Mouse (Mus musculus): ENCODE results near the gene Gnpat. TPM values are rescaled to one million over a fixed set of nuclear protein-coding genes. Genes with fewer than 3 reads are reported as not detected.

Gnpat gene
- 10 to 100 TPM; 13.0 to 86.1 (median 52.1) TPM for total RNA-seq (2018; cell fraction: chromatin; rRNA removed)
- 10 to 100 TPM; 18.8 to 41.4 (median 26.3) TPM for total RNA-seq (2018; cell fraction: cytosol; rRNA removed)
- total RNA-seq (2018; cell fraction: nucleus; rRNA removed) = 10 to 100 TPM; 15.4 to 64.8 (median 37.3) TPM
- 34.0 to 66.4 TPM (median 41.8 TPM) in 3 replicates for polyA plus RNA-seq (2018)

DNA sequence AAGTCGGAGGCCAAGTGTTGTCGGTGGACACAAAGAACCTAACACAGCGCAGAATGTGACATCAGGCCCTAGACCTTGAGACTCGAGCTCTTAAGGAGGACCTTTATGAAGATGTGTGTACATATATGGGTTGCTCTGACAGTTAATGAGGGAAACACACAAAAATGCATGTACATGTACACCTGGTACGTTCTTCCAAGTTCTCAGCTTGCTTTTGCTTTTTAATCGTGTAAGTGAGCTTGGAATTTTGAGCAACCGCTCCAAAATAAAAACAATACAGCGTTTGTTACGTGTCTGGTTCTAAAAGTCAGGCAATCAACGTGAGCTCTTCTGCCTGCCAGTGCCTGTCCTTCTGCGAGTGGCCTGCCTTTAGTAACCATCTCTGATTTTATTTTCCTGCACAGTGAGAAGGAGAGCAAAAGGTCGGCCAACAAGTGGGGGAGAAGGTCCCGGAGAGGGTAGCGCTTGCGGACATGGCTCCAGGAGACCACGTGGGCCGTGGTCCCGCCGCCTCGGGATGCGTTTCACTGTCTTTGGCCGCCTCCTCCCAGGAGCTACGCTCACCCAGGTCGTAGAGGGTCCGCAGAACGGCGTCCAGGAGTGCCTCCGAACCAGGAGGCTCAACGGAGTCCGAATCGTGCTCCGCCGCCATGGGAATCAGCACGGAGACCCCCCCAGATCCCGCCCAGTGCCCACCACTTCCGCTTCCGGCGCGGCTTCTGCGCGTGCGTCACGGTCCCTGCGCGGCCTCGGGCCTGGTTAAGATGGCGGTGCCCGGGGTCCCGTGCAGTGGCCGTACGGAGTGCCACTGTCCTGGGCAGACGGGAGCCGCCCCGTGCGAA lies at the start of gene Gnpat, which contains the start of gene 2810004N23Rik:
Gene Gnpat (plus strand): TSS at position 713 of the 842 bp plus-strand sequence.
Gene 2810004N23Rik (minus strand): TSS at position 800 of the 842 bp plus-strand sequence.
- WGBS (ENCODE audit: missing documents) = under 1% methylated on average over 55 of the region's 55 CpGs
- H3K36me3 ChIP-seq (ENCODE audit: inconsistent target) = 0 out of 2 replicates have a peak, but pooled peaks cover 8% of the 10 kb centered on the region
- peak within 1 kb of the TSS; percentile 69 for H3K27ac ChIP-seq

DNA sequence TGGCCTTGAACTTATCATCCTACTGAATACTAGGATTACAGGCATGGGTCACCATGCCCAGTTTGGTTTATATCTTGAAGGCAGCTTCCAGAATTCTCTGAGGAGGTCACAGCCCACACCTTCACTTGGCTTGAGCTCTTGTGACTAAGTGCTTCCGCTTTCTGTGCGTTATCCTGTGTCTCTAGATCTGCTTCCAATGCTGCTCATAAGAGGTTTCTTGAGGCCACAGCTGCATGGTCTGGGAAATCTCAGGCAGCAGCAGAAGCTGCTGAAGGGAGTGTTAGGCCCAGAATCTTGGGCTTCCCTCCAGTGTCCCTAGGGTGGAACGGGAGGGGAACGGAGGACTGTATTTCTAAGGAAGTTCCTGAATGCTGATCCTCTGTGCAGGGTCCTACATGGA lies 49.5 kb upstream of the Gnpat start:
- Histone ChIP-seq H3K36me3 (ENCODE audit: inconsistent target) (no peaks in the 10 kb centered on the region), H3K4me3 (ENCODE audit: inconsistent target) (no peak overlapping the region), H3K27ac (no peak overlapping the region), H3K79me2 (ENCODE audit: inconsistent target) (no peaks in the 10 kb centered on the region)
- 97% methylated on average over 4 of the region's 4 CpGs for WGBS (ENCODE audit: missing documents)

More for the DNA sequence above, at the start of gene Gnpat, which contains the start of gene 2810004N23Rik:
- peaks cover 57% of the 10 kb centered on the region for H3K79me2 ChIP-seq (ENCODE audit: inconsistent target)
- peak within 1 kb of the TSS; percentile 96 for H3K4me3 ChIP-seq (ENCODE audit: inconsistent target)

DNA sequence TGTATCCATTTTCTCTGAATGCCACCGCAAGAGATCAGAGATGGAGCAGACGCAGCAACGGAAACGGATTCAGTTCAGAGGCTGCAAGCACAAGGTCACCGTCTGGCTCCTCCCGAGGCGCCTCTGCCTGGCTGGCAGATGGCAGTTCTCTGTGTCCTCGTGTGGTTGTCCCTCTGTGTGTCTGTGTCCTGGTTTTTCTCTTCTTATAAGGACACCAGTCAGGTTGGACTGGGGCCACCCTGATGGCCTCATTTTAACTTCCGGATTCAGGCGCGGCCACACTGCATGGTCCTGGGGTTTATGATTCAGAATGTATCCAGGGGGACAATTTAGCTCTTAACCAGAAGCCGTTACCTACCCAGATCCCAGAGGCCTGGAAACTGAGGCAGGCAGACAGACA lies 47.0 kb upstream of the Gnpat start:
- 90% methylated on average over 12 of the region's 12 CpGs for WGBS (ENCODE audit: missing documents)
- Histone ChIP-seq H3K4me3 (ENCODE audit: inconsistent target) (no peak overlapping the region), H3K79me2 (ENCODE audit: inconsistent target) (no peaks in the 10 kb centered on the region), H3K36me3 (ENCODE audit: inconsistent target) (no peaks in the 10 kb centered on the region), H3K27ac (no peak overlapping the region)

DNA sequence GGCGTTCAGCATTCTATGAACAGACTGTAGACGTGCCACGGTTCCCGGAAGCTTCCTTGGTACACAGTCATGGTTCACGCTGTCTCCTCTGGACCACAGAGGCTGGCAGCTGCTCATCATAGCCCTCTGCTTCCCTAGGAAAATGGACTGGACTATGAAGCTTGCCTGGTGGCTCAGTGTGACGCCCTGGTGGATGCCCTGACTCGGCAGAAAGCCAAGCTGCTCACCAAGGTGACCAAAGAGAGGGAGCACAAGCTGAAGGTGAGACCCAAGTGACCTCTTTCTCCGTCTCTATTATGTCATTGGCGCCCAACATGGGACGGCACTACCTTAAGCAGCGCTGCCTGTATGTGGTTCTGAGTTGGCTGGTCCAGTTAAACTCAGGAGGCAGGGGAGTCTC lies 46.0 kb upstream of the Gnpat start:
- H3K4me3 ChIP-seq (ENCODE audit: inconsistent target) = no peak overlapping the region
- 94% methylated on average over 11 of the region's 11 CpGs for WGBS (ENCODE audit: missing documents)
- H3K36me3 ChIP-seq (ENCODE audit: inconsistent target) = no peaks in the 10 kb centered on the region
- H3K79me2 ChIP-seq (ENCODE audit: inconsistent target) = no peaks in the 10 kb centered on the region
- H3K27ac ChIP-seq = no peak overlapping the region

DNA sequence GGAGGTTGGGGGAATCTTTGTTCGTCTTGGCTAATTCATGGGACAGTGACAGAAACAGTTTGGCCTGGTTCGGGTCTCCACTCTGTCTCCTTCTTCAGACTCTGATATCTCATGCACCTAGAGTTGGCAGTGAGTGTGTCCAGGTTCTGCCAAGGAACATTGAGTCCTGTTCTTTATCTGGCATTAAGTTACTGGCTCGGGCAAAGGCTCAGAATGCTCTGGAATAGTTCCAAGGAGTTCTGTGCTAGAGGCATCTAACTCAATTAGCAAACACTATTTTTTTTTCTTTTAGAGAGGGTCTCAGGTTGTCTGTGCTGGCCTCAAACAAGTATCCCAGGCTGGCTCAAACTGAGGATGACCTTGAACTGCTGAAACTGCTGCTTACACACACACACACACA lies 45.5 kb upstream of the Gnpat start:
- WGBS (ENCODE audit: missing documents) = 89% methylated on average over 3 of the region's 3 CpGs
- Histone ChIP-seq H3K79me2 (ENCODE audit: inconsistent target) (no peaks in the 10 kb centered on the region), H3K27ac (no peak overlapping the region), H3K36me3 (ENCODE audit: inconsistent target) (no peaks in the 10 kb centered on the region), H3K4me3 (ENCODE audit: inconsistent target) (no peak overlapping the region)

DNA sequence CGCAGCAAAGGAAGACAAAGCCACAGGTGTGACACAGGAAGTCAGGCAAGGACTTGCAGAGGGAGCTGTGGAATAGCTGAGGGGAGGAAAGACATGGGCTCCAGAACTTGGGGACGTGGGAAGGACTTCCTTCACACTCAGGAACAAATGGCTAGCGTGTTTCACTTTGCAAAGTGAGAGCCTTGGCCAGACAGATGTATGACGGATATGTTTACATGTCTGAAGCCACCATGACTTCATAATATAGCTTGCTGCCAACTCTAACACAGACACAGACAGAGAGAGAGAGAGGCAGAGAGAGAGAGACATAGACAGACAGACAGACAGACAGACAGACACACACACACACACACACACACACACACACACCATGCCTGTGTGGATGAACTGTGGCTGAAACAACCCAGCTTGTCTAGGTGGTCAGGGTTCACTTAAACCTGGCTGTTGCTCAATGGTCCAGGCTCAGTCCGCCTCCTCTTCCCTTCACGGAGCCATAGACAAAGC lies 43.2 kb upstream of the Gnpat start:
- H3K79me2 ChIP-seq (ENCODE audit: inconsistent target) = no peaks in the 10 kb centered on the region
- 75% methylated on average over 6 of the region's 6 CpGs for WGBS (ENCODE audit: missing documents)
- no peaks in the 10 kb centered on the region for H3K36me3 ChIP-seq (ENCODE audit: inconsistent target)

DNA sequence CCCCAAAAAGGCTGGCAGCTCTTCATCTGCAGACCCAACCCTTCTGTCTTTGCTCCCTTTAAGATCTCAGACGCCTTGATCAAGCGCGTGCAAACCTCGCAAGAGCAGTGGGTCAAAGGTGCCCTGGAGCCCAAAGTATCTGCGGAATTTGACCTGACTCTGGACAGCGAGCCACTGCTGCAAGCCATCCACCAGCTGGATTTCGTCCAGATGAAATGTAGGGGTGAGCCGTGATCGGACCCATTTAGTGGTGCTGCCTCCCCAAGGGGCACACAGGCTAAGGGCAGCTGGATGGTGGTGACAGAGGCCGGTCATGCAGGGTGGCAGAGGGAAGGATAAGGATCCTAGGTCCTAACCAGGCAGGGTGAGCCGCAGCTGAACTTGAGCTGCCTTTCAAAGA lies 42.7 kb upstream of the Gnpat start:
- H3K79me2 ChIP-seq (ENCODE audit: inconsistent target) = no peaks in the 10 kb centered on the region
- H3K27ac ChIP-seq = no peak overlapping the region
- no peak overlapping the region for H3K4me3 ChIP-seq (ENCODE audit: inconsistent target)
- no peaks in the 10 kb centered on the region for H3K36me3 ChIP-seq (ENCODE audit: inconsistent target)
- WGBS (ENCODE audit: missing documents) = 91% methylated on average over 11 of the region's 11 CpGs

More for the DNA sequence above, 43.2 kb upstream of the Gnpat start:
- H3K4me3 ChIP-seq (ENCODE audit: inconsistent target) = no peak overlapping the region
- no peak overlapping the region for H3K27ac ChIP-seq

DNA sequence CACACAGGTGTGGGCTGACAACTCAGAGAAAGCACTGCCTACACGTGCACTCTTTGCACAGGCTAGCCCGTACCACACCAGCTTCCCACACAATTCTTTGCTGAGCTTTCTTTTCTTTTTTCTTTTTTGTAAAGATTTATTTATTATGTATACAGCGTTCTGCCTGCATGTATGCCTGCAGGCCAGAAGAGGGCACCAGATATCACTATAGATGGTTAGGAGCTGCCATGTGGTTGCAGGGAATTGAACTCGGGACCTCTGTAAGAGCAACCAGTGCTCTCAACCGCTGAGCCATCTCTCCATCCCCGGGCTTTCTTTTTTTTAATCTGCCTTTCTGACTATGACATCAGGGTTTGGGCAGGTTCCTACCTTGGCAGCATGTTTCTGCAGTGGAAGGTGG lies 39.3 kb upstream of the Gnpat start:
- 91% methylated on average over 6 of the region's 6 CpGs for WGBS (ENCODE audit: missing documents)
- Histone ChIP-seq H3K36me3 (ENCODE audit: inconsistent target) (no peaks in the 10 kb centered on the region), H3K27ac (no peak overlapping the region), H3K4me3 (ENCODE audit: inconsistent target) (no peak overlapping the region), H3K79me2 (ENCODE audit: inconsistent target) (no peaks in the 10 kb centered on the region)

DNA sequence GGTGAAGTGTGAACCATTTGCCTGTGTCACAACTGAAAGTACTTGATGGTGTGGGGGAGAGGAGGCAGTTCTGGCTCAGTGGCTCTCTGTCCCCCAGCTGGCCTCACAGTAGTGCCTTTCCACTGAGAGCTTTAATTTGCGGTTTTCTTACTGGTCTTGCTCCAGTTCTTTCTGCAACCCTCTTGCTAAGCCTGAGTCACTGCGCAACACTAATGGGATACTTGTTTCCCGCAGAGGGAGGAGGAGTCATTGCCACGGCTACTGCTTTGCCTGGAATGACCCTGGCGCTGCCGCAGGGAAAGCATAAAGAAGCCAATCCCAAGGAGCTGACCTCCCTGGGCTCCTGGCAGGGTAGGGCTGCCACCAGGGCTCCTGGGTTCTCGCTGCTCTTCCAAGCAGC lies 36.2 kb upstream of the Gnpat start:
- Histone ChIP-seq H3K4me3 (ENCODE audit: inconsistent target) (no peak overlapping the region), H3K36me3 (ENCODE audit: inconsistent target) (no peaks in the 10 kb centered on the region), H3K27ac (no peak overlapping the region), H3K79me2 (ENCODE audit: inconsistent target) (no peaks in the 10 kb centered on the region)
- whole genome bisulfite sequencing (ENCODE audit: missing documents) = 21% methylated on average over 7 of the region's 7 CpGs

DNA sequence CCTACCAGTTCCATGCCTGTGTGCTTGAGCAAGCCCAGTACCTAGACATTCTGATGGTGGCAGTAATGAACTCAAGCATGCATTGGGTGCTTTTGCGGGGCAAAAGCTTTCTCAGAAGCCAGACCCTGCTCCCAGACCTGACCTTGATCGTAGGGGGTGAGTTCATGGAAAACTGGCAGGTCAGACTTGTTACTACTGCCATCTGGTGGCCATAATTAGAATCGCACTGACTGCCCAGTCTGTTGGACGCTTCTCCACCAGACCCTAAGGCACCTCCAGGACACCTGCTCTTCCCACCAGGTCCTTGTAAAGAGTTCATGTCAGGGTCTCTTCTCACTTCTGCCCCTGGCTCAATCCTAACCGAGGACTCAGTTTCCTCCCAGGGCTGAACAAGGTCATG lies 35.4 kb upstream of the Gnpat start:
- 4% methylated on average over 5 of the region's 5 CpGs for WGBS (ENCODE audit: missing documents)
- Histone ChIP-seq H3K27ac (no peak overlapping the region), H3K4me3 (ENCODE audit: inconsistent target) (no peak overlapping the region), H3K36me3 (ENCODE audit: inconsistent target) (no peaks in the 10 kb centered on the region), H3K79me2 (ENCODE audit: inconsistent target) (no peaks in the 10 kb centered on the region)

DNA sequence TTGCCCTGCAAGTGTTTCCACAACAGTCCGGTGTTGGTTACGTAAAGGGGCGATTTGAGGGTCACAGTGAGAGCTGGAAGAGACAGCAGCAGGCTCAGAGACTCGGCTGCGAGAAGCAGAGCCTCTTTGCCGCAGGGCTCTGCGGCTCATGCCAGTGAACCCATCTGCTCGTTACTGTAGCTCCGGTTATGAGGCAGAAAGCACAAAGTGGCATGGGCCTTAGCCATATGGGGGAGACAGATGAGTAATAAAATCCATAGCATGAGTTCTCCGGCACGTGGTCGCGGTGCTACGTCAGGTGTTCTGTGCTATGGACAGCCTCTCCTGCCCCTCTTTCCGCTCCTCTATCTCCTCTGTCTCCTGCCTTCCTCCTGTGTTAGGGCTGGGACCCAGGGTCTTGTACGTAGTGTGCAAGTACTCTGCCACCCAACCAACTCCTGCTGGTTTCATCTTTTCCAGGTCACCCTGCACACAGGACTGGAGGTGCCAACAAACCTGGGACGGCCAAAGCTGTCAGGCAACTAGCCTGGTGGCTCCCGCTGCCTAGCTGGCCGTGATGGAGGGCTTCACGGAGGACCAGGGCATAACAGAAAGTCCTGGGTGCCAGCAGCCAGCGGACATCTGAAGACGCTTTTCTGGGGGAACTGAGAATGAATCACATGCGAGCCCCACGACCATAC lies 34.1 kb upstream of the Gnpat start:
- Histone ChIP-seq H3K27ac (no peak overlapping the region), H3K79me2 (ENCODE audit: inconsistent target) (no peaks in the 10 kb centered on the region), H3K4me3 (ENCODE audit: inconsistent target) (no peak overlapping the region), H3K36me3 (ENCODE audit: inconsistent target) (no peaks in the 10 kb centered on the region)
- WGBS (ENCODE audit: missing documents) = 85% methylated on average over 24 of the region's 24 CpGs

DNA sequence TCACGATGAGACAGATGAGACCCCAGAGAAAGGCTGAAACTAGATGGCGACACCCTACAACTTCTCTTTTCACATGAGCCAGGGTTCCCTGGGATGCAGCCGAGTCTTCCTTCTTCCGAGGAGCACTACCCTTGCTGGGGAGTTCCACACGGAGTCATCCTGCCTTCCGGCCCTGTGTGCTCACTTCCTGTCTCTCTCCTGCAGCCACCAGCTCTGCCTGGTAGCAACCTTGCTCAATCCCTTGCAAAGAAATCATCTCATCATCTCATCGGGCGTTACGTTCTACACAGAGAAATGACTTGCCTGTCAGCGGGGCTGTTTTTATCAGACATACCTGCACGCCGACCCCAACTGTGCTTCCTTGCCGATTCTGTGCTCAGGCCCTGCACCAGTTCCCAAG lies 32.8 kb upstream of the Gnpat start:
- no peak overlapping the region for H3K4me3 ChIP-seq (ENCODE audit: inconsistent target)
- H3K27ac ChIP-seq = no peak overlapping the region

DNA sequence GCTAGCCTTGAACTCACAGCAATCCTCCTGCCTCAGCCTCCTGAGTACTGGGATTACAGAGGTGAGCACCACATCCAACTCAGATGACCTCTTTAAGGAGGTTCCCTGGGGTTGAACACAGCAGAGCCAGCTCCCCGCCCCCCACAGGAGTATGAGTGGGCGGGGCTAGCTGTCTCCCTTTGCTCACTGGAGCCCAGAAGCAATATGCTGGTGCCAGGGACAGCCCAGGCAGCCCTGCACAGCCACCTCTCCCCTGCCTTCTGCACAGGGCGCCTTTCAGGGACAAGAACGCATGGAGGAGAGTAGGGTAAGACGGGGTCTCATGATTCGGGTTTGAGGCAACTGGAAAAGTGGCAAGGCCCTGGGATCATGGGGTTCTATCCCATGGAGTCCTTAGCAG lies 31.3 kb upstream of the Gnpat start:
- H3K27ac ChIP-seq = no peak overlapping the region
- H3K79me2 ChIP-seq (ENCODE audit: inconsistent target) = no peaks in the 10 kb centered on the region
- WGBS (ENCODE audit: missing documents) = 78% methylated on average over 5 of the region's 6 CpGs

More for the DNA sequence above, 32.8 kb upstream of the Gnpat start:
- no peaks in the 10 kb centered on the region for H3K79me2 ChIP-seq (ENCODE audit: inconsistent target)
- no peaks in the 10 kb centered on the region for H3K36me3 ChIP-seq (ENCODE audit: inconsistent target)
- whole genome bisulfite sequencing (ENCODE audit: missing documents) = 50% methylated on average over 13 of the region's 13 CpGs

DNA sequence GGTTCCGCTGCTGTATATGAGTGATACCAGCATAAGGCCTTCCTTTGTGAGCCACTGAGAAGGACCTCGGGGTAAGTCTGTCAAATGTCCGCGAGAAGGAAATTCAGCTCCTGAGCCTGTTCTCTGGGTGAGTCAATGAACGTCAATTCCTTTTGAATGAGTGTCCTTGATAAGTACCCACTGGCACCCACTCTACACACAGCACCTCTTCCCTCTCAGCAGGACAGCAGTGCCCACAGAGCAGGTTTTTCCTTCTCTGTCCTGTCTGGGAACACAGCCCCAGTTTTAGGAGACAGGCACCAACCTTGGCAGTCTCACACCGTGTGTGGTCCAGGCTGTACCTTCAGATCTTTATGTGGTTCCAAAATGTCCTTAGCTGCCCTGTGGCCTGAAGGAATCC lies 30.9 kb upstream of the Gnpat start:
- 96% methylated on average over 6 of the region's 6 CpGs for WGBS (ENCODE audit: missing documents)
- Histone ChIP-seq H3K27ac (no peak overlapping the region), H3K36me3 (ENCODE audit: inconsistent target) (no peaks in the 10 kb centered on the region), H3K79me2 (ENCODE audit: inconsistent target) (no peaks in the 10 kb centered on the region), H3K4me3 (ENCODE audit: inconsistent target) (no peak overlapping the region)

More for the DNA sequence above, 31.3 kb upstream of the Gnpat start:
- Histone ChIP-seq H3K4me3 (ENCODE audit: inconsistent target) (no peak overlapping the region), H3K36me3 (ENCODE audit: inconsistent target) (no peaks in the 10 kb centered on the region)

Measured in macrophage (primary cell).